Mouse (Mus musculus) testis, adult 2 months (tissue): ENCODE measurements around the gene Cnih1. TPM values are rescaled to one million over a fixed set of nuclear protein-coding genes. Genes with fewer than 3 reads are reported as not detected.
"Not testable (repeated sequence)": the region's sequence is repeated elsewhere in the genome, so short reads cannot be mapped to it uniquely, and the experiment has no call there.

ENCODE experiments used
- H3K27ac ChIP-seq: fragments of 200-500 bp; 2 replicates; pipeline ENCODE4 v1.5.1; 2012; ENCODE audit warnings: low read depth, low read length; ENCODE audit not compliant: control insufficient read depth, insufficient read depth
- H3K27me3 ChIP-seq: fragments of 200-500 bp; 2 replicates; pipeline ENCODE4 v1.6.1; 2012; ENCODE audit warnings: mild to moderate bottlenecking, low read length, moderate library complexity; ENCODE audit not compliant: control insufficient read depth, insufficient read depth
- H3K36me3 ChIP-seq: fragments of 200-500 bp; 2 replicates; pipeline ENCODE4 v1.6.1; 2012; ENCODE audit warnings: mild to moderate bottlenecking, low read length; ENCODE audit not compliant: control insufficient read depth, insufficient read depth
- H3K4me1 ChIP-seq: fragments of 200-500 bp; 2 replicates; pipeline ENCODE4 v1.6.1; 2012; ENCODE audit warnings: low read length; ENCODE audit not compliant: control insufficient read depth, insufficient read depth
- H3K4me3 ChIP-seq: fragments of 200-500 bp; 2 replicates; pipeline ENCODE4 v1.5.1; 2012; ENCODE audit warnings: low read depth, mild to moderate bottlenecking, low read length, moderate library complexity, mixed read lengths; ENCODE audit not compliant: control insufficient read depth
- CTCF ChIP-seq: fragments of 200-500 bp; IDR thresholded peaks from 2 replicates; pipeline ENCODE4 v1.5.1; 2012; ENCODE audit warnings: low read depth, mild to moderate bottlenecking, inconsistent platforms, low read length, moderate library complexity; ENCODE audit not compliant: control insufficient read depth, insufficient read depth, insufficient replicate concordance
- POLR2A ChIP-seq: fragments of 200-500 bp; IDR thresholded peaks from 2 replicates; pipeline ENCODE4 v1.6.1; 2012; ENCODE audit warnings: low read depth, mild to moderate bottlenecking, inconsistent platforms, low read length, moderate library complexity; ENCODE audit not compliant: control insufficient read depth
- polyA plus RNA-seq: library from polyadenylated mRNA; depleted of rRNA; stranded (reverse); fragments of >200 nt; gene quantifications from 2 replicates; pipeline ENCODE4 v1.2.3, GENCODE M21; 2012; rRNA removed

The Cnih1 gene
- polyA plus RNA-seq, 1 experiment, result 10.1 TPM

DNA sequence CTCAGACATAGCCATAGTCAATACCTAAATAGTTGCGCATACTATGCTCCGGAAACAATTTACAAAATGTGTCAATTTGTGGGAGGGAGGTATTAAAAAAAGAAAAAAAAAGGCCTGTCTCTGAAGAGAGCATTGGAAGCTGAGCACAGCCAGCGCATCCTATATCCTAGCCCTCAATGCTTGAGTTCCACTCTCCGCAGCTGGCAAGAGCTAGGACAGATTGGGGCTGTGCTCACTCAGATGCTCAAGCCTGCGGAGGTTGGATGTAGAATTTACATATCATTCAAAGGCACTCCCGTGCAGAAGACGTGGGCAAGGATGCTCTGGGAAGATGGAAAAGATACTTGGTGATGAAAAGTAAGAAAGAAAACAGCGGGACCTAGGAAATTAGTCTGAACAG lies 42.8 kb downstream of the Cnih1 start:
- Histone ChIP-seq H3K36me3 (no peaks in the 10 kb centered on the region), H3K27ac (no peak overlapping the region), H3K4me3 (no peak overlapping the region), H3K27me3 (no peaks in the 10 kb centered on the region), H3K4me1 (no peaks in the 10 kb centered on the region)
- TF ChIP-seq CTCF, result no peak
- no peak for TF ChIP-seq POLR2A

DNA sequence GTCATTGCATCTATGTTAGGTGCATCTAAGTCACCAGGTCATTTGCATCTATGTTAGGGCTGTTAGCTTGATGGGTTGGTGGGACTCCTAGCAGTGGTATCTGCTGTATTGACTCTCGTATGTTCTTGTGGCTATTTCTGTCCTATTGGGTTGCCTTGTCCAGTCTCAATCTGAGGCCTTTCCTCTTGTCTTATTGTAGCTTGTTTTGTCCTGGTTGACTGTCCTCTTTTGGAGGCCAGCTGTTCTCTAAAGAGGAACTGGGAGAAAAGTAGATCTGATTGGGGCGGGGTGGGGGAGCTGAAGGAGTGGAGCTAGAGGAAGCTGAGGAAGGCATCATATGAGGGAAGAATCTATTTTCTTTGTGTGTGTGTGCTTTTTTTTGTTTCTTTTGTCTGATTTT lies 45.5 kb downstream of the Cnih1 start:
- Histone ChIP-seq H3K4me1 (no peaks in the 10 kb centered on the region), H3K27me3 (no peaks in the 10 kb centered on the region), H3K4me3 (no peak overlapping the region), H3K36me3 (no peaks in the 10 kb centered on the region), H3K27ac (no peak overlapping the region)
- TF ChIP-seq POLR2A (no peak), CTCF (no peak)

DNA sequence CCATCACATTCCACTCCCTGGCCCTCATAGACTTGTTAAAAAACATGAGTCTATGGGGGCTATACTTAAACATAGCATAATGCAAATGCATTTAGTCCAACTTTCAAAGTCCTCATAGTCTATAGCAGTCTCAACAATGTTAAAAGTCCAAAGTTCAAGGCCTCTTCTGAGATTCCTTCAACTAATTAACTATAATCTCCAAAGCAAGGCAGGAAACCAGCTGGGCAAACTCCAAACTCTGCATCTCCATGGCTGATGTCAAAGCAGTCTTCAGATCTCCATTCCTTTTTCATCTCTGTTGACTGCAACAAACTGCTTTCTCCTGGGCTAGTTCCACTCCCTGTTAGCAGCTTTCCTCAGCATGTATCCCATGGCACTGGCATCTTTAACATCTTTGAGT lies 50.9 kb downstream of the Cnih1 start:
- H3K4me3 ChIP-seq, H3K4me1 ChIP-seq, H3K27ac ChIP-seq, H3K27me3 ChIP-seq, H3K36me3 ChIP-seq: not testable (repeated sequence)

DNA sequence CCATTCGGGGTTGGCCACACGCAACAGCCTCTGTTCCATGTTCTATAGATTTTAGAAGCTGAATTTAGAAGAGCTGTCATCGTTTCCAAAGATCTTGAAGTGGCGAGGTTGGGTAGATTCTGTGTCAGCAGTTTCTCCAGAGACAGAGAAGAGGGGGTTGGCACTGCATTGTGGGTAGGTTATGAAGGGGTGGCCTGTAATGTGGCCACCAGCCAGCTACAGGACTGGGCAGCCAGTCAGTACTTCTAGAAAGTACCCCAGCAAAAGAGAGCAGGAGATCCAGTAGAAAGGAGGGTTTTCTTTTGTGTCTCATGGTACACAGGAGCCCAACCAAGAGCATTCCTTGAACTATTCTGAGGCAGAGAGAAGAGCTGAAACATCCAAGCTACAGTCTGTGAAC lies 51.8 kb downstream of the Cnih1 start:
- no peak for TF ChIP-seq POLR2A
- TF ChIP-seq CTCF, result no peak
- H3K27me3 ChIP-seq, result no peaks in the 10 kb centered on the region
- H3K4me3 ChIP-seq, result no peak overlapping the region
- peaks cover 5% of the 10 kb centered on the region for H3K4me1 ChIP-seq
- no peaks in the 10 kb centered on the region for H3K36me3 ChIP-seq
- H3K27ac ChIP-seq, result no peak overlapping the region

DNA sequence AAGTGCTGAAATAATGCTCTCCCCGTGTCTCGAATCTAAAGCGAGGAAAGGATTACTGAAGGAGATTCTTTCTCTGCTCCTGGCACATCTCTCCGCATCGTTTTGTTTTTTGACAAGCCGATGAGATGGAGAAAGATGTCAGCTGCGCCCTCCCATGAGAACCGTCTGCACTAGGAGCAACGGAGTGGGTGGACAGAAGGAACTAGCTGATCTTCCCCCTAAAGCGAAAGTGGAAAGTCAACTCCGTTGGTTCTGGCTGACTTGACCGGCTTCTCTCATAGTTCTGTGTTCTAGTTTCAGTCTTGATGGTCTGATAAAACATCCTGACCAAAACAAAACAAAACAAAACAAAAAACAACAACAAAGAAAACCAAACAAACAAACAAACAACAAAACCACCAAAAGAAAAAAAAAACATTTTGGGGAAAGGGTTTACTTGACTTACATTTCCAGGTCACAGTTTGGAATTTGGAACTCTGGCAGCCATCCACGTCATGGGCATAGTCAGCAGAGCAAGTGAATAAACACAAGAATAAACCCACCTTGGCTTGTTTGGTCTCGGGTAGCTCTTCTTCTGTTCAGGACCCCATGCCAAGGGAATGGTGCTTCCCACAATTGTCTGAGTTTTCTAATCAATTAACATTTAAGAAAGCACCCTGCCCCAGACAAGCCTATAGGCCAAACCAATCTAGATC lies 53.3 kb downstream of the Cnih1 start:
- no peaks in the 10 kb centered on the region for H3K36me3 ChIP-seq
- no peak overlapping the region for H3K27ac ChIP-seq
- H3K4me1 ChIP-seq, result peaks cover 5% of the 10 kb centered on the region

DNA sequence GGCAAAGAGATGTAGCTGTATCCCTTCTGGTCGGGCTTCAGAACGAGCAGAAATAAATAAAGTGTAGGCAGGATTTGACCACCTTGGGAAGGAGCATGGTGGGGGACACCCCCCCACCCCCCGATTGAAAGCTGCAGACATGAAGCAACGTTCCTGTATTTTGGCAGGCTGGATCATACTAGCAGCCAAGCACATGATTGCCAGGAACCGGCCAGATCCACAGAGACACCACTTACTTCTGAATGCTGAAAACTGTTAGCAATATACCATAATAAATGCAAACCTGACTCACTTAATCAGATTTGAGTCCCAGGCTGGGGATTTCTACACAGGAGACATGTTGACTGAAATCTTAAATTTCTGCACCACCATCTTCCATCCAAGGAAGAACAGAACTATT lies 53.9 kb downstream of the Cnih1 start:
- Histone ChIP-seq H3K36me3 (no peaks in the 10 kb centered on the region), H3K4me1 (peaks cover 5% of the 10 kb centered on the region), H3K27ac (no peak overlapping the region), H3K4me3 (no peak overlapping the region), H3K27me3 (no peaks in the 10 kb centered on the region)
- TF ChIP-seq POLR2A, result no peak
- TF ChIP-seq CTCF, result no peak

More for the DNA sequence above, 53.3 kb downstream of the Cnih1 start:
- Histone ChIP-seq H3K4me3 (no peak overlapping the region), H3K27me3 (no peaks in the 10 kb centered on the region)
- TF ChIP-seq CTCF, result no peak
- no peak for TF ChIP-seq POLR2A

DNA sequence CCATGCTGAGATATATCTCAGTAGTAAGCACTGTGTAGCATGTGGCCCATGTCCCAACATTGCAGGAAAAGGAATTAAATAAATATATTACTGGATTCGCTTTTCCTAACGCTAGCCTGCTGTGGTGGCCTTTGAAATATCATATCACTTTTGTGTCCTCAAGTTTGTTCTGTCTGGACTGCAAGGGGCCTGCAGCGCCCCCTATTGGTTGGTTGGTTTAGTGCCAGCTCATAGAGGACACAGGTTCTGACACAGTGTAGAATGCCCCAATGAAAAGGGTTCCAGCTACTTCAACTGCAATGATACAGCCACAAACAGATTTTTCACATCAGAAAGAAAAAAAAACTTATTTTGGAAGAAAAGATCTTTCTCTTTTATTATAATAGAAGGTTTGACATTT lies 62.5 kb downstream of the Cnih1 start:
- Histone ChIP-seq H3K27me3 (no peaks in the 10 kb centered on the region), H3K4me1 (no peaks in the 10 kb centered on the region), H3K27ac (no peak overlapping the region), H3K36me3 (no peaks in the 10 kb centered on the region), H3K4me3 (no peak overlapping the region)
- TF ChIP-seq CTCF (peak; percentile 72; the same call in 1 of the 2 replicates), POLR2A (no peak)

Other genes with a start within 250 kb of the Cnih1 start
- gene Cdkn3, start 27.9 kb downstream of the Cnih1 start, polyA plus RNA-seq, result 189 and 207 TPM in 2 replicates
- 56.6 and 69.6 TPM in 2 replicates for gene Gmfb, start 33.8 kb upstream of the Cnih1 start, polyA plus RNA-seq
- 76.9 and 78.5 TPM in 2 replicates for gene Cgrrf1, start 43.7 kb upstream of the Cnih1 start, polyA plus RNA-seq
- 693 and 832 TPM in 2 replicates for gene Samd4, start 94.4 kb upstream of the Cnih1 start, polyA plus RNA-seq